Mouse (Mus musculus) Muller cell, postnatal 12 days (primary cell): ENCODE data around the gene Eps8l1.
A peak's percentile ranks its signal among the peaks of the same experiment; 100 is the strongest.

ENCODE experiments used
- DNase-seq: peaks from one replicate; pipeline ENCODE4 v3.0.0-alpha.2; 2015; ENCODE audit errors: inconsistent ontology term

Eps8l1 gene

DNA sequence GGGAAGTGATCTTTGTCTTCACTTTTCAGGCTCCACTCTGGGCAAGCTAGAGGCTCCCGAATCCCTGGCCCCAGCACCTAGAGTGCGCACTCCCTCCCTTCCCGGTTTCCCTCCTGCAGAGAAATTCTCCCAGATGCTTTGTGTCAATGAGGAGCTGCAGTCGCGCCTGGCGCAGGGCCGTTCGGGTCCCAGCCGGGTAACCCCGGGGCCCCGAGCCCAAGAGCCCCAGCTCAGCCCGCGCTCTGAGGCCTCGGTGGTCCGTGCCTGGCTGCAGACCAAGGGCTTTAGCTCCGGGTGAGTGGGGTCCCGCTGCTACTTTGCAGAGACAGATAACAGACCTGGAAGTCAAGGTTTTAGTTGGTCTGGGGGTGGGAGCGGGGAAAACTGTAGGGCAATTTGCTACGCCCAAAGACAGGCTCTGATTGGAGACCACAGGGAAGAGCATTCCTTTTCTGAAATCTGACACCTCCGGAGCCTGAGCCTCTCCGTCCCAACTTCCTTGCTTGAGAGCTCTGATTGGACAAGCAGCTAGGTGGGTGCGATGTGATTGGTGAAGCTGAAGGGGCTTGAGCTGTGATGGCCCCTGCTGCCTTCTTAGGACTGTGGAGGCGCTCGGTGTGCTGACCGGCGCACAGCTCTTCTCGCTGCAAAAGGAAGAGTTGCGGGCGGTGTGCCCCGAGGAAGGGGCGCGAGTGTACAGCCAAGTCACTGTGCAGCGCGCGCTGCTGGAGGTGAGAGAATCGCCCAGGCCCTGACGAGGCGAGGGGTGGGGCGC is 17.7 kb downstream of the Eps8l1 start:
- peak; percentile 92 for DNase-seq

DNA sequence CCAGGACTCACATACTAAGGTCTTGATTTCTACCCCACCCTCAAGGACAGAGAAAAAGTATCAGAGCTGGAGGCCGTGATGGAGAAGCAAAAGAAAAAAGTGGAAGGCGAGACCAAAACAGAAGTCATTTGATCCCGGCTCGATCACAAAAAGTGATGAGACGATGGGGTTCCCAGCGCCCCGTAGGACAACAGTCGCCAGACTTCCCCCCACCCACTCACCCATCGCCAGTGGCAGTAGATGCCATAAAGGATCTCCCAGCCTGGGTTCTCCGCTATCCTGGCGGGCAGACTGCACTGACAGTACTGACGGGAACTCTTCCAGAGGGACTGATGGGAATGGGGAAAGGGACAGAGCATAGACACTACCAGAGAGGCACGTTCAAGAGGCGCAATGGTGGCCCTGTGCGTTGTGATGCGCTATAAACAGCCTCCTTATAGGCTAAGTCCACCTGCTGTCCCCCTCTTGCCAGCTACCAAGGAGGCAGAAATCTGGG is 18.4 kb downstream of the Eps8l1 start:
- DNase-seq: no peak

- peak; percentile 32 for DNase-seq
These were observed 19.2 kb downstream of the Eps8l1 start for GRCm38 (mm10) chr7:4479674-4480073.

DNA sequence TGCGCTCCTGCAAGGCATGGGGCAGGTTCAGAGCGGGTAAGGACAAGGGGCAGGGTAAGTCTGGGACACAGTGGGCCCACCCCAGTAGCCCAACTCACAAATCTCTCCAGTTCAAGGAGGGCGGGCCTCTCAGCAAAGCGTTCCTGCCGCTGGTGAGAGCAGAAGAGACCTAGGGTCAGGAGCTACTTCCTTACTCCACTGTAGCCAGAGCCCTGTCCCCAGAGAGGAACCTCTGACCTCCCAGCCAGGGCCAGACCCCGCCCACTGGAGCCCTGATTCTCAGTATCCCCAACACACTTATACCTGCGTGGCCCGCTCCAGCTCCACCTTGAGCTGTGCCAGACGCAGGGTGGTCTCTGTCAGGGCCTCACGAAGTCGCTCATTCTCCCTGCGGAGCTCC is 21.8 kb downstream of the Eps8l1 start:
- no peak for DNase-seq

DNA sequence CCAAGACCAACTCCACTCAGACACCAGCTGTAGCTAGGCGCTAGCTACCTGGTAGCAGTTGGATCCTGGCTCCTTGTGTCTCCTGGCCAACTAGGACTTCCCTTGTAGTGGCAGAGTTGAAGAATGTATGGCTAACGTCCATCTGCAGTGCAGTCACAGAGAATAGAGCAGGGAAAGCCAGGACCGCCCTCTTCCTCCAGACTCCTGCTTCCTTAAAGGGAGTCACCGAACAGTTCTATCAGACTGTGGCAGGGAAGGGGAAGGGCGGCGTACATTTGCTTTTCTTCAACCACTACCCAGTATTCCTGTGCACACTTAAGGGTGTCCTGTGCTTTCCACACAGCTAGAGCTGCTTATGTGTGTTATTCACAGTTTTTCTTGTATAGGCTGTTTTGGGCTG is 30.8 kb downstream of the Eps8l1 start:
- no peak for DNase-seq

- DNase-seq: no peak
These were observed 32.1 kb downstream of the Eps8l1 start for GRCm38 (mm10) chr7:4492284-4493224.

- no peak for DNase-seq
These were observed 33.5 kb downstream of the Eps8l1 start for GRCm38 (mm10) chr7:4493991-4494390.

- no peak for DNase-seq
These were observed 36.0 kb downstream of the Eps8l1 start for GRCm38 (mm10) chr7:4496468-4496867.

- DNase-seq: no peak
These were observed 36.9 kb downstream of the Eps8l1 start for GRCm38 (mm10) chr7:4497271-4497903.

DNA sequence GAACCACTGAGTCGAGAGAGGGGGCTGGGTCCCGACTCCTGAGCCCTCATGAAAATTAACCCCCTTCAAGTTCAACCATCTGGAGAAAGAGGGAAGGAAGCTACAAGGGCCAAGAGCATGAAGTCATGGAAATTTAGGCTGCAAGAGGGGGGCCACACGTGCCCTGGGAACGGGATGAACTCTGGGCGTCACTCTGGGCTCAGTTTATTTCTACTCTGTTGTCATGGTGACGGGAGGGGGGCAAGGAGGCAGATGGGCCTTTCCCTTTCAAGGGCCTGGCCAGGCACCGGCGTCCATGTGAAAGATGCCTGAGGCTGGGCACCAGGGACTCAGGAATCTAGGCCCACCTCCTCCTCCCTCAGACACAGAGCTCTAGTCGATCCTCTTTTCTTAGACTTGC is 37.8 kb downstream of the Eps8l1 start:
- peak; percentile 88 for DNase-seq

GRCm38 (mm10) chr7:4499034-4499433 is 38.6 kb downstream of the Eps8l1 start:
- no peak for DNase-seq

- peak; percentile 43 for DNase-seq
These were observed 40.5 kb downstream of the Eps8l1 start for GRCm38 (mm10) chr7:4500892-4501471.

GRCm38 (mm10) chr7:4501558-4502397 is 41.3 kb downstream of the Eps8l1 start, which contains the start of gene Ppp1r12c:
Gene Ppp1r12c, minus strand, starts transcription at chr7:4501680.
- peak; percentile 93 for DNase-seq

DNA sequence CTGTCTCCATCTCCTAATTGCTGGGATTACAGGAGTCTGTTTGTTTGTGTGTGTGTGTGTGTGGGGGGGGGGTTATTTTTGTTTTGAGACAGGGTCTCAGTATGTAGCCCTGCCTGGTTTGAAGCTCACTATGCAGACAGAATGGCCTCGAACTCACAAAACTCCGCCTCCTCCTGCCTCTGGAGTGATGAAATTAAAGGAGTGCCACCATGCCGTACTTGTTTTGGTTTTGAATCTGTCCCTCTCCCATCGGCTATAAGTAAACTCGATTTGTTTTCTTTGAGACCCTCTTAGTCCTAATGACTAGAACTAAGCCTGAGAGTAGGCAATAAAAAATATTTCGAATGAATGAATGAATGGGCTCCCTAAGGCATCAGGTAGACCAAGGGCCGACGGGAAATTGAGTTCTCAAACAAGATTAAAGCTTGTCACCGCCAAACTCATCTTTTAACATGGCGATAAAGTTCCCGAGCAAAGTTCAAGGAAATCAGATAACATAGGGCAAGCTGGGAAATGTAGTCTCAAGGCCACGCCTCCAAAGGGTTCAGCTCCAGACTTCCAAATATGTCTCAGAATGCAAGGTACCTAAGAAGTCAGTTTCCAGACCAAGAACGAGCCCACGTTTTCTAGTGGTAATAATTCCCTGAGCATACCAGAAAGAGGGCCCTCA is 42.1 kb downstream of the Eps8l1 start:
- DNase-seq: peak; percentile 45

DNA sequence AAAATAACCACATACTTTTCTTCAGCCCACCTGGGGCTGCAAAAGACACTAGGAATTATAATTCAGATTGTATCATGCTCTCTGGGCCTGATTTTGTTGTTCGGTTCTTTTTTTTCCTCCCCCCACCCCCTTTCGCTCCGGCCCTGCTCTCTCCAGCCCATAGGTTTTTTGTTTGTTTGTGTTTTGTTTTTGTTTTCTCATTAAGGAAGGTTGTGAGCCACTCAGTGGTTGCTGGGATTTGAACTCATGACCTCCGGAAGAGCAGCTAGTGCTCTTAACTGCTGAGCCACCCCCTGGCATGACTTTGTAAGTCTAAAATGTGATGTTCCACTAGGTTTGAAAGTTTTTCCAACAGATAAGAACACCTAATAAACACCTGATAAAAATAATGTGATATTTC is 42.6 kb downstream of the Eps8l1 start:
- DNase-seq: no peak

DNA sequence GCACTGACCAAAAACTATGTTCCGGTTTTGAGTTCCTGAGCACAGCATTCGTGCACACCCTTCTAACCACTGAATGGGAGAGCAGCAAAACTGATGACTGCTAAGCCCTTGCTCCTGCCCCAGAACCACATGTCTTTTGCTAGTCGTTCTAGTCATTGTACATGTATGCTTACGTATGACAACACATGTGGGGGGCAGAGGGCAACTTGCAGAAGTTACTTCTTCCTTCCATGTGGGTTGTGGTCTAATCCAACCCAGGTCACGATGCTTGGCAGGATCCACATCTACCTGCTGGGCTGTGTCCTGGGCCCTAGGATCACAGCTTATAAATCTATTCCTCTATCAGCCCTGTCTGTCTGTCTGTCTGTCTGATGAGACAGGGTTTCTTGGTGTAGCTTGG is 43.4 kb downstream of the Eps8l1 start:
- no peak for DNase-seq

DNA sequence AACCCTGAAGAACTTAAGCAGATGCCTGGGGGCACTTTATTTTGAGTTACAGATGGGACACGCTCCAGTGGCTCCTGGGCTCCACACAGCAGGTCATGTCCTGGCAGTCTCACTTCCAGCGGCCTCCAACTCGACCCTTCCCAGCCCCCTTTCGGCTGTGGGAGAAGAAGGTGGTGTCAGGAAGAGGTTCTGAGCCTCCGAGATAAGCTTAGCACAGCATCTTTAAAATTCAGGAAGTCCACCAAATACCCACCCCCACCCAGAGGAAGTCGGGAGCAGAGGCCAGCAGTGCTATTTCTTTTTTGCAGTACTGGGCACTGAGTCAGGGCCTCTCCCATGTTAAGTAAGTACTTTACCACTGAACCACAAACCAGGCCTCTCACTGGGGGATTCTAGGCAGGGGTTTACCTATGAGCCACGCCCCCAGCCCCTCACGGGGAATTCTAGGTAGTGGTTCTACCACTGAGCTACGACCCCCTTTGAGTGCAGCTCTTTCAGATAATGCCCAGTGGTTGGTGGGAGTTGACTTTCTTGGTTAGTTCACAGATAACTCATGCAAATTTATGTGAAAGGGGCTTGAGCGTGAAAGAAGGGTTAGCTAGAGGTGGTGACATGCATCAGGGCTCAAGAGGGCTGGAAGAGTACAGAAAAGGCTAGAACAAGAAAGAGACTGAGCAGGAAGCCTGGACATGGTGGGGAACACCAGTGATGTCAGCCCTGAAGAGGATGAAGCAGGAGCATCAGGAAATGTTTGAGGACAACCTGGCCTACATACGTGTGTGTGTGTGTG is 44.4 kb downstream of the Eps8l1 start:
- DNase-seq: no peak

GRCm38 (mm10) chr7:4507220-4507619 is 46.7 kb downstream of the Eps8l1 start:
- no peak for DNase-seq

DNA sequence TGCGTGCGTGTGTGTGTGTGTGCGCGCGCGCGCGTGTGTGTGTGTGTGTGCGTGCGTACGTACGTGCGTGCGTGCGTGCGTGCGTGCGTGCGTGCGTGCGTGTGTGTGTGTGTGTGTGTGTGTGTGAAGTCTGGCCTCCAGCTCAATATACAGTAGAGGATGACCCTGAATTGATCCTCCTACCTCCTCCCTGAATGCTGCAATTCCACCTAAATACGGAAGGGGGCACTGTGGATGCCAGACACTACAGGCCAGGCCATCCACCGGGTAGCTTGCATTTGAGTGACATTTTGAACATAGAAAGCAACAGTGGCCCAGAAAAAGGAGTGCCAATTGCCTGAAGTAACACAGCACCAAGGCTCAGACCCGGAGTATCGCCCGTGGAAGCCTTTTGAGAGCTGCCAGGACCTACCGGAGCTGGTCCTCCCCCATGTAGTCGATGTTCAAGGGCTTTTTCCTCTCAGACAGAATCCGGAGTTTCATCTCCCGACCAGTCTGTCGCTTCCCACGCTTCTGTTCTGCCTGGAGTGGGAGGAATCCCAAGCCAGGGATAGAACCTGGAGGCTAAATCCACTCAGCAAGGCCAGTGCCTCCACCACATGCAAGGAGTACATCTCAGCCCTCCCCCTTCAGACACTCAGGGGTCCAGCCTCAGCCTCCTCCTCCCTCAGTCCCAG is 47.7 kb downstream of the Eps8l1 start:
- DNase-seq: no peak
